Mouse (Mus musculus) forelimb bud, embryonic 11.5 days (tissue): ENCODE data around the gene Ubxn11.

Experiments used
- DNase-seq: peaks from one replicate; pipeline ENCODE4 v3.0.0-alpha.2; 2012; ENCODE audit warnings: low read depth, low spot score

The Ubxn11 gene

DNA sequence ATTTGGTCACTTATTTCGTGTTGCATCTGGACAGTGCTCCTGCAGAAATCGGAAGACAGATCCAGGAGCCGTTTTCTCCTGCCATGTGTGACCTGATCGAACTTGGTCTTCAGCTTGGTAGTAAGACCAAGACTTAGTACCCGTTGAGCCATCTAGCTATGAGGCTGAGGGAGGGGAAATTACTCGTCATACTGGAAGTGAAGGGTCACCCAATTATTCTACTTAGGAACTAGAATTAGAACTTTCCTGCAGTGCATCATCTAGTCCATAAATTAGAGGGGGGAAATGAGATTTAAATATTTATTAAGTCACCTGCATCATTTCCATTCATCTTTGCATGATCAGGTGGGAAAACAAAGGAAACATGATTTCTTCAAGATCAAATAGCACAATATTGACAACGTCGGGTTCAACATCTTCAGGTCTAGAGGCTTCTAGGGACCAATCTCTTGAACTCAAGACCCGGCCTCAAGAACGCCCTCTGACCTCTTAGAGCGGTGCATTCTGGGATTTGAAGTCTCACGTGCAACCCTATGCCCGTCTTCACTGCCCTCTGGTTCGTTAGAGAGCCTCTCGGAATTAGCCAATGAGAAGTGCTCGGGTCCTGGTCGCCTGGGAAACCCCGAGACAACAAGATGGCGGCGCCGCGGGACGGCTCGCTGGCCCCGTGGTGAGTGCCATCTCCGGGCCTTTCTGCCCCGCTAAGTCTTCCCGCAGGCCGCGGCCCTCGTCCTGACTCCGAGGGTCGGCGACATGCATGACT is at the start of gene Ubxn11:
Gene Ubxn11 (plus strand): TSS at position 592 of the 763 bp plus-strand sequence.
- DNase-seq = peak; percentile 91

DNA sequence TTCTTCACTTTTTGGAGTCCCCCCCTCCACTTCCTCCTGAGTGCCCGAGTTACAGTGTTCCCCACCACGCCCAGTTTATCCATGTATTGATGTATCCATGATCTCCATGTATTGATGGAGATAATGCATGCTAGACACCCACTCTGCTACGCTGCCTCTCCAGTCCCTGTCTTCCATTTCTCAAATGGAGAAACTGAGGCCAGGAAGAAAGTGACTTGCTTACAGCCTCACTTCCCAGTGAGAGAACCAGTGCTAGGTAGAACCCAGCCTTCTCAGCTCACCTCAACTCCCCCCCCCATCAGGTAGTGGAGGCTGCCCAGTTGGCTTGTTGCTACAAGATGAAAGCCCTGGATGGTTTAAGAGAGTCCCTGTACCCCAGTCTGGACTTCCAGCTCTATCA is 48.8 kb upstream of the Ubxn11 start, which contains the start of gene Zfp683:
Gene Zfp683 (plus strand): TSS at position 301 of the 400 bp plus-strand sequence.
- no peak for DNase-seq

DNA sequence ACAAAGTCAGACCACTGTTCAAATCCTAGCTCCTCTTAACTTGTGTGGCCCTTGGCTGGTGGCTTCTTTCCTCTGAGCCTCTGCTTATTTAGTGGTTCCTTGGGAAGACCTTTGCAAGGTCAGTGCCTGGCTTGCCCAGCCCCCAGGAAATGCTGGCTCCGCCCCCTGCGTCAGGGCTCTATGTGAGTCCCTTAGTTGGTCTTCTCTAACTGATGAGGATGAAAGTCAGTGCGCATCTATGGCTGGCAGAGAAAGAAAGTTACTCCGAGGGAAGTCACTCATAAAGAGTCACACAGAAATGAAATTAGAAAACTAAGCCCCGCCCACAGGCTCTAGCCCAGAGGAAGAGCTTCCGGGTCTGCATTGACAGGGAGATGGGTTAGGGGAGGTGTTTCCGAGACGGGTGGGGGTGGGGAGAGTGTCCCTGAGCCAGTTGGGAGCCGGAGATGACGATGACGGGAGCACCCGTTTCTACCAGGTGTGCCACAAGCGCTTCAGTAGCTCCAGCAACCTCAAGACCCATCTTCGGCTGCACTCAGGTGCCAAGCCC is 44.1 kb upstream of the Ubxn11 start:
- no peak for DNase-seq

DNA sequence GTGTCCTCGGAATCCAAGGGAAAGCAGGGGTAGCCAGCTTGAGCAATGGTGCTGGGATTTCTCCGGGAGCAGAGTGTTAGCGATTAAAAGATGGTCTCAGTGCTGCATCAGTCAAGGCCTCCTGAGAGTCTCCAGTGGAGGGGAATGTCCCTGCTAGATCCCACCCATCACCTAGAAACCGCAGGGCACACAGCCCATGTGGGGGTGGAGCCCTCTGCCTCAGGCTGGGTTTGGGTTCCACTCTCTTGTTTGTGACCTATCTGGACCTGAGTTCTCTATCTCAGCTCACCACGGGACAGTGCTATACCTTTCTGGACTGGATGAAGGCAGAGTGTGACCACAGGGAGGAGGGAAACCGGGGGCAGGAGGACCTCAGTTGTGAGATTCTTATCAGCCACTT is 43.5 kb upstream of the Ubxn11 start:
- DNase-seq = no peak

DNA sequence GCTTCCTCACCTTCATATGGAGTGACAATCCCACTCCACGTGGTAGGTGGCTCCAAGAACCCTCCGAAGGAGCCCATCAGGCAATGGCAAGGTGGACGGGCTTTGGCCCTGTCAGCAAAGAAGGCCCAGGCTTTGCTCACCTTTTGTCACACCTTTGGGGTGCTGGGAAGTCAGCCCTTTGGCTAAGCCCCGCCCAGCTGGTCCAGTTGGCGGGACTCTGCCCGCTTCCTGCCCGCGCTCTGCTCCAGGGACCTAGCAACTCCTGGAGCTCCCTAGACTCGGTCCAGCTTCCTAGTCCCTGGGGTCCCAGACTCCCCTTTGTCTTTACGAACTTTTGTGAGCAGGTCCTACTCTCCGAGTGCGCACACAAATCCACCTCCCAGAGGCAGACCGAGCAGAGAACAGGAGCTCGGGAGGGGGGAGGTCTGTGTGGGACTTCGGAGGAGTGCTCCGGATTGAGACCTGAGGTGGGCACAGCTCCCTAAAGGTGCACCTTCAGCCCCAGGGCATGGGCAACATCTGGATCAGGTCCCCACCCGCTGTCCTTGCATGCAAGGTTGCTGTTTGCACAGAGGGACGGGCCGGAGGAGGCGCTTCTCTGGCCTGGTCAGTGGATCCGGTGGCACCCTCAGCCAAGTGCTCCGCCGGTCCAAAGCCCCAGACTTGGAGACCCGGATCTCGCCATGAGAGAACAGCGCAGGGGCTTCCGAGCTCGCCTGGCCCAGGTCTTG is 42.1 kb upstream of the Ubxn11 start, which contains the start of gene Crybg2:
Gene Crybg2 (plus strand): TSS at position 681 of the 731 bp plus-strand sequence.
- no peak for DNase-seq

DNA sequence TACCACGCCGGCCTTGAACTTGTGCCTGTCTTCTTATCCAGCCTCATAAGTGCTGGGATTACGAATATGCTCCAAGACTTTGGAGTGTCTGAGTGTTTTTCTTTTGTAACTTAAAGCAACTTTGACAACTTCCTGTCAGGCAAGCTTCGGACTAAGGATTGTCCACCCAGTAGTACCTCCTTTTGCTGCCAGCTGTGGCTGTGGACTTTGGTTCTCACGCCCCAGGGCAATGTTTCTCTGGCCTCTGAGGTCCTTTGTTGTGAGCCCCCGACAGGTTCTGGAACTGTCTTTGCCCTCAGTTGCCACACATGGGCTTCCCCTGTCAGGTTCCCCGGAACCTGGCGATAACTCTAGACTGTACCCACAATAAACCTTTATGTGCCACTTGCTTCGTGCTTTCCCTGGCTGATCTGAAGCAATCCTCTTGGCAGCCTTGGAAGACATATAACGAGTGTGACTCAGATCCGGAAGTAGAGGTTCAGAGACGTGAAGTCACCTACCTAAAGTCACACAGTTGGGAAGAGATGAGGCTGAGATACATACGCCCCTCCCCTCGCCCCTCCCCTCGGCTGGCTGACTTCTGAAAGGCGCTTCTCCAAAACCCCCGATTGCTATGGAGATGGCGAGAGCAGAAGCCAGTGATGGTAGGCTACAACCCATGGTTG is 41.1 kb upstream of the Ubxn11 start:
- DNase-seq = no peak

DNA sequence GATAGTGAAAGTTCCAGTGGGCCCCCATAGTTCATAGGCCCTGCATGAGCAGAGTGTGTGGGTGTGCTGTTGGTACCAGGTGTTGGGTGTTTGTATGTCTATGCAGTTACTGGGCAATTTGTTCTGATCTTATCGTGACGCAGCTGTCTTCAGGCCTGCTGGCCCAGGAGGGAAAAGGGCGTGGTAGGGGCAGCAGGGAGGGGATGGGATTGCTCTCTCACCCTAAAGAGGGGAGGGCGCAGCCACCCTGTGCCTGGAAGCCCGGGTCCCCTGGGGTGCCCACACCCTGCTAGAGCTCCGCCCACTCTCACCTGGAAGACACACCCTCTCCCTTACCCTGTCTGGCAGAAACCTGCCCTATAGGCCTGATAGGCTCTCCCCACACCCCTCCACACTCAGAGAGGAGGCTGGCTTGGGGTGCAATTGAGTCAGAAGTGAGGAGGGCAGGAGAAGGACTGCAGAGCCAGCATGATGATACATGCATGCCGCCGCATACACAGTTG is 40.4 kb upstream of the Ubxn11 start:
- DNase-seq = no peak

DNA sequence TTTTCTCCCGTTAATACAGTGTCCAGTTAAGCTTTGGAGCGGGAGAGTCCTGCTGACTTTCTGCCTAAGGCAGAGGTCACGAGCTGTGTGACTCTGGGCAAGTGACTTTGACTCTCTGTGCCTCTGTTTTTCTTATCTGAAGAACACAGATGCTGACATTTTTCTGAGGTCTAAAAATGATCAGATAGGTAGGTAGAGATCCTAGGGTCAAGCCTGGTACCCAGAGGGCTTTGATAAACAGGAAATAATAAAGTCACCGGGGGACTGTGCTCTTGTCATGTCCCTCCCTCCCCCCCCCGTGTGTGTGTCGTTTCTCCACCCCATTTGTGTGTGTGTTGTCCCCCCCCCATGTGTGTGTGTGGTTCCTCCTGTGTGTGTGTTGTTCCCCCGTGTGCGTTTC is 39.8 kb upstream of the Ubxn11 start:
- DNase-seq = no peak

DNA sequence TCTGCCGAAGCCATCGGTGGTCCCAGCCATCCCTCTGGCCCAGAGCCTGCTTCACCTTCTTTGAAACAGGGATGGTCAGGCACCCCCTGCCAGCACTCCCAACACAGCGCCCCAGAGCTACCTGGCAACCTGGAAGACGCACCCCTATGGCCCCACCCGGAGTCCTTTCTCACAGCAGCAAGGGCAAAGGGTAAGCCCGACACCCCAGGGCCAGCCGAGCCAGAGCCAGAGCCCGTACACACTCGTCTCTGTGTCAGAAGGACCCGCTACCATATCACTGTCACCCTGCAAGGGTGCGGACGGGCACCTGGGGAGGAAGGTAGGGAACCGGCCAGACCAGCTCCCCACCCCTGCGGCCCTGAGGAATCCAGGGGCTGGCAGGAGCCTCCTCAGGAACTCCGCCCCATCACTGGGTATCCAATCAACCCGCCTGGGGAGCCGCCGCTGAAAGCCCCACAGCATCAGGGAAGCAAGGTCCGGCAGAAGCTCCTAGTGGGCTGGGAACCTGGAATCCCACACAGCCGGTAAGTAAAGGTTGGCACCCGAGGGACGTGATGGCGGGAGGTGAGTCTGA is 36.9 kb upstream of the Ubxn11 start:
- DNase-seq = no peak

DNA sequence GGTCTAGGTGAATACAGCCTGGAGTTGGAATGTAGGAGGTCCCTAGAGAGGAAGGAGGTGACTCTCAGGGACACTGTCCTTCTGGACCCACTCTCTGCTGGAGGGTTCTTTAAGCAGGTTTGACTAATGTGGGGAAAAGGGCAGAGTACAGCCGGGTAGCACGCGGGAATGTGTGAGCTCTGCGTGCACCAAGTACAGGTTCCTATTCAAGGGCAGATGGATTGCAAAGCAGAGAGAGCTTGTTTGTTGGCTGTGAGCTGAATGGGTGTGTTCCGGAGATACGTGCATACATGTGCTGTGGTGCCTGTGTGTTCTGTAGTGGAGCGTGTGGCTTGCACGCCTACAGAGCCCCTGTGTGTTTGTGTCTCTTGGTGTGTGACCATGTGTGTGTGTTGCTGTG is 35.0 kb upstream of the Ubxn11 start:
- no peak for DNase-seq

DNA sequence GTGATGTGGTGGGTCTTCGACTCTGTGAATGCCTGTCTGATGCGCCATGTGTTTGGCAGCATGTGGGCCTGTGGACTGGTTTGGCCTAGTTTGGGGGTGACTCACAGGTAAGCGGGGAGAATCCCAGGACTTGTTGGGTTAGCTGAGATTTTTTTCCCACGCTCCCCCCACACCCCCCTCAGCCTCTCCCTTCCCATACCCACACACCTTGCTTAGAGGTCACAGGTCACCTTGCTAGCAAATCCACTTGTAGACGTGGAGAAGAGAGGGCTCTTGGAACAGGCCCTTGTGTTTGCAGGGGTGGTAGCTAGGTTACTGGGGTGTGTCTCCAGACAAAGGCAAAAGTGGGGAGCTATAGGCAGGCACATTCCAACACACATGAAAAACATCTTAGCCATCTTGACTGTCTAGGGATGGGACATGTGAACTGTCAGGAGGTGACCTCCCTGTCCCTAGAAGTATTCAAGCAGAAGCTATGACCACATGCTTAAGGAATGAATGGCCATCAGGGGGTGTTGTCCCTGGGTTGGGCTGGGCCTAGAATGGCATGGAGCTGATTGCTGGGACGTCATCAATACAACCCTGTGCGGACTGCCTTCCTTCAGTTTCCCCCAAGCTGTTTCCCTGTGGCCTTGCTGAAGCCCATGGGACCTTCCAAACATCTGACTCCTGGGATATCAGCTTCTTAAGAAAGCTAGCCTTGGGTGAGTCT is 34.4 kb upstream of the Ubxn11 start:
- DNase-seq = no peak

DNA sequence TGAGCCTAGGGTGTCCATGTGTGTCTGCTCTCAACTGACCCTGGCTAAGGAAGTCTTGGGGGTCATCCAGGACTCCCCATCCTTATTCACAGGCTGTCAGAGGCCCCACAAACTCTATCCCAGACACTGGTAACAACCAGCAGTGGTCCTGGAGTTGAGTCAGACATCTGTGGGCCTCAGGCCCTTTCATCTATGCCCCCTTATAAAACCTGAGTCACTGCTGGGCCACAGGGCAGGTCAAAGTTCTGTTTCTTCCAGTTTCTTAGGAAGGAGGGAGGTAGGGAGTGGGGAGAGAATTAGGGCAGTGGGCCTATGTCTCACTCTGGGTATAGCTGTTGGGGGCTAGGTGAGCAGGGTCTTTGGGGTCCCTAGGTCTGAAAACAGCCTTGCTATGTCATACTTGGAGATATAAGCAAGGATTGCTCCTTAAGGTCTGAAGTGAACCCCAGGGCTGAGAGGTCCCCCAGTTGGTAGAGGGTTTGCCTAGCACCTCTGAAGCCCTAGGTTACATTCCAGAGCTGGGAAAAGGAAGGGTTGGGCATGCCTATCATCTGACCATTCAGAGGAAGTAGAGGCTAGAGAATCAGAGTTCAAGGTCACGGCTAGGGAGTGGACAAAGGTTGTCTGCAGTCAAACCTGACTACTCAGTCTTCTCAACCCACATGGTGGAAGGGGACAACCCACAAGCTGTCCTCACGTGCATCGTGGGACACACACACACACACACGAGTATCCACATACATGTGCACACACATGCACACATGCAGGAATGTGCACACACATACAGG is 33.4 kb upstream of the Ubxn11 start:
- DNase-seq = no peak

DNA sequence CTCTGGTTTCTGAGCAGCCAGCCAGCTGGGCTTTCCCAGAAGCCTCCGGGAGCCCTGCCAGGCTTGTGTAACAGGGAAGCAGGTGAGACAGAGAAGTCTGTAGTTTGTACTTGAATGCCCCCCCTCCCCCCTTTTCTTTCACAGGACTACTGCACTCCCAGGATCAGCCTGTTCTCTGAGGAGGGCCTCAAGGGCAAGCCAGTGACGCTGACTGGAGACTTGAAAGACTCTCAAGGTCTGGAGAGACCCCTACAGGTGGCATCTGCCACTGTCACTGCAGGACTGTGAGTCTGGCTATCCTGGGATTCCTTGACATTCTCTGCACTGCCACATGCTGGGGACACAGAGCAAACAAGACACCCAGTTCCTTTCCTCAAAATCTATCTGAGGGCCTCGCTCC is 23.7 kb upstream of the Ubxn11 start:
- DNase-seq = peak; percentile 60

DNA sequence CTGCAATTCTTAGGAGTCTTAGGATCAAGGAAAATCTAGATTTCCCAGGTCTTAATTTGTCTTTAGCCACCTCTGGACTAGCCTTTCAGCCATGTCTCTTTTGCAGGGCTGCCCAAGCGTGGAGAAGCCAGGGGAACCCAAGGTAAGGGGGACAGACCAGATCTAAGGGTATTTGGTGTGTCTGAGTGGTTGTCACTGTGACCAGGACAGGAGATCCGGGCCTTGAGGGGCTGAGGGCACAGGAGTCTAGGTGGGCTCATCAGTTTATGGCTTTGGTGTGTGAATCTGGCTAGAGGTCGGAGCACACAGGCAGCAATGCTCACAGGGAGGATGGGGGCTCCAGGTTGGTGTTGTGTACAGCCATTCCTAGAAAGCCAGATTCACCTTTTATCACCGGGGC is 21.7 kb upstream of the Ubxn11 start:
- DNase-seq = no peak

DNA sequence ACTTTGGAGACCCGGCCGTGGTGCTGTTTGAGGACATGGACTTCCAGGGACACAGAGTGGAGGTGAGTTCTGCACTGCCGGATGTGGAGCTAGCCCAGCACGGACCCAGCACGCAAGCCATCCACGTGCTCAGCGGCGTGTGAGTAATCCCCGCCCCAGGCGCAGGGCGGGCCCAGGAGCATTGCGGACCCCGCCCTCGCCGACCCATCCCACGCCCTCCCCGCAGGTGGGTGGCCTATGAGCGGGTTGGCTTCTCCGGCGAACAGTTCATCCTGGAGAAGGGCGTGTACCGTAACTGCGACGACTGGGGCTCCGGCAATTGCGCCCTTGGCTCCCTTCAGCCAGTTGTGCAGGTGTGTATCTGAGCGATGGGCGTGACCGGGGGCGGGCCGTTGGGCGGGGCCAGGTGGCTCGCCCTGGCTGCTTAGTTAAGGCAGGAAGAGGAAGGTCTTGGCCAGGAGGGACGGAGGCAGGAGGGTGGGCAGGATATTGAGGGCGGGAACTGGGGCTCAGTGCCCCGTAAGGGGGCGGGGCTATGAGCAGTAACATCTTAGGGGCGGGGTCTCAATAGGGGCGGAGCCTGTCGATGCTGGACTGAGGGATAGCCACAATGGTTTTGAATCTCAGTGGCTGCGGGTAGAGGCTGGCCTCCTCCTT is 20.5 kb upstream of the Ubxn11 start:
- DNase-seq = peak; percentile 76

DNA sequence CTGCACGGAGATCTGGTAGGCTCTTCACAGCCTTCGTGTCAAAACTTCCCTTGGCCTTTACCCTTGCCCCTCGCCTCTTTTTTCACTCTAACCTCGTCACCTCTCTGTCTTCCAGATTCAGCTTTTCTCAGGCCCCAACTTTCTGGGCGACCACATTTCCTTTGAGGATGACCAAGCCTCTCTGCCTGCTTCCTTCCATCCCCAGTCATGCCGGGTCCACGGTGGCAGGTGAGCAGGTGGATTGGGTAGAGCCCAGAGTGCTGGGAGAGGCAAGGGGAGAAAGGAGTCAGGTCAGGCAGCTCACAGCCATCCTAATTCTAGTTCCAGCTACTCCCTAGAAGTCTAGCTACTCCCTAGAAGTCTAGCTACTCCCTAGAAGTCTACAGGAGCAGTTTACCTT is 19.9 kb upstream of the Ubxn11 start:
- DNase-seq = no peak

DNA sequence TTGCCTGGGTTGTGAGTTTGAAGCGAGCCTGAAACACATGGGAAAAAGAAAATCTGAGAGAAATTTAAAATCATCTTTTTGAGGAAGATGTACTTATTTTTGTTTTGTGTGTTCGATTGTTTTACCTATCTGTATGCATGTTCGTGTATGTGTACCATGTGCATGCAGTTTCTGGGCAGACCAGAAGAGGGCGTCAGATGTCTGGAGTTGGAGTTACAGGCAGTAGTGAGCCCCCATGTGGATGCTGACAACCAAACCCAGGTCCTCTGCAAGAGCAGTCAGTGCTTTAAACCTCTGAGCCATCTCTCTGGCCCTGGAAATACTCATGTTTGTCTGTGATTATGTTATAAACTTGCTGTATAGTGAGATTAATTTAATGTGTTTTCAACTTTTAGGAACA is 17.4 kb upstream of the Ubxn11 start:
- DNase-seq = no peak

DNA sequence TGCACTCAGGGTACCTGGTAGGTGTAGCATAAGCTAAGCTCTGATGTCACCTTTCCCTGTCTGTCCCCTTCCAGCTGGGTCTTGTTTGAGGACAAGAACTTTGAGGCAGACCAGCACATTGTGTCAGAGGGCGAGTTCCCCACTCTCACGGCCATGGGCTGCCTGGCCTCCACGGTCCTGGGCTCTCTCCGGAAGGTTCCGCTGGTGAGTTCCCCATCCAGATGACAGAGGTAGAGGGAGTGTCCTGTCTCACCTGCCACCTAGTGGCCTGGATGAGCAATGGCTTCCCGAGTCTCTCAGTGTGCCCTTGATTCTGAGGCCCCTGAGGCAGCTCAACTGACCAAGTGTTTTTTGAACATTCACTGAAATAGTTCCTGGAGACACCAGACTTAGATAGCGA is 15.0 kb upstream of the Ubxn11 start:
- DNase-seq = peak; percentile 31

DNA sequence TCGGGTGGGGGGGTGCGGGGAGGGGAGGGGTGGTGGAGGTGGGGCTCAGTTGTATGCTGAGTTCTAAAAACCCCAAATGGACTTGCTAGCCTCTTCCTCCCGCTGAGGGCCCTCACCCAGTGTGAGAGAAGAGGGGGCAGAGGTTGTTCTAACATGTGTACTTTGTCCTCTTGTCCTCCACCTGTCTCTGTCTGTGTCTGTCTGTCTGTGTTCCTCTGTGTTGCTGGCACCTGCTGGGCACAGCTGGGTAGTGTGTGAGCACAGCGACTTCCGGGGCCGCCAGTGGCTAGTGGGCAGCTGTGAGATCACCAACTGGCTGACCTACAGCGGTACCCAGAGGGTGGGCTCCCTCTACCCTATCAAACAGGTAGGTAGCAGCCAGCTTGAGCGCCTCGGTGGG is 13.3 kb upstream of the Ubxn11 start:
- DNase-seq = no peak
